Mouse (Mus musculus): ENCODE measurements around the gene Lad1.

DNA sequence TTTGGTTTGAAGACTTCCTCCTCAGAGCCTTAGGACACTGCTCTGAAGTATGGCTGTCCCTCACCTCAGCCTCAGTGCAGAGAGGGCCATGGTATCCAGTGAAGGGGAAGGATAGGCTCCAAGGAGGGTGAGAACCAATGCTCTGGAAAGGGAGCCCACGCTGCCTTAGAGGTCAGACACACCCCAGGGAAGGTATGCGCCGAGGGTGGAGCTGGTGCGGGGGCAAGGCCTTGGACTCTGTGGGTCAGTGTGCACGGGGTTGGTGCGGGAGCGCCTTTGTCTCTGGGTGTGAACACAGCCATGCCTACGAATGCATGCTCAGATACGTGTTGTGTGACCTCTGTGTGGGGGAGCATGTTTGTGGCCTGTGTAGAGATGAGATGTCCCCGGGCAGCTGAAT, 1.7 kb downstream of the Lad1 start:
- TF ChIP-seq CTCF (IDR thresholded peaks at IDR 0.05; ENCODE audit: low read depth, low read length) (no peak), GATA1 (IDR thresholded peaks at IDR 0.05; ENCODE audit: borderline replicate concordance, low read length) (no peak), GATA2 (IDR thresholded peaks at IDR 0.05; ENCODE audit: borderline replicate concordance, low read depth, low read length) (no peak), POLR2AphosphoS5 (IDR thresholded peaks at IDR 0.05; ENCODE audit: insufficient replicate concordance, low read depth, low read length) (no peak), TAL1 (conservative IDR thresholded peaks at IDR 0.05; ENCODE audit: low read depth, low read length) (no peak)

Measured in G1E (cell line).